Mouse (Mus musculus): ENCODE data around the gene Oit1. TPM values are rescaled to one million over a fixed set of nuclear protein-coding genes. Genes with fewer than 3 reads are reported as not detected.

The Oit1 gene
- total and polyA plus RNA-seq, 2 experiments, result 0.09 to 0.24 TPM

- Histone ChIP-seq H3K36me3 (ENCODE audit: control insufficient read depth, insufficient read depth, low read length) (no peaks in the 10 kb centered on the region), H3K9ac (ENCODE audit: low read depth, low read length) (no peak overlapping the region), H3K27me3 (ENCODE audit: control insufficient read depth, insufficient read depth, low read length) (no peaks in the 10 kb centered on the region), H3K79me2 (ENCODE audit: control insufficient read depth, insufficient read depth, low read length) (no peaks in the 10 kb centered on the region), H3K27ac (replicated peaks; ENCODE audit: insufficient read depth, low read depth, low read length) (no peak overlapping the region), H3K4me3 (ENCODE audit: insufficient read depth, low read depth, low read length) (no peak overlapping the region), H3K4me1 (ENCODE audit: control insufficient read depth, insufficient read depth, low read length) (peaks cover 5% of the 10 kb centered on the region; the same call in 1 of the 2 replicates)
- peak; percentile 71 for DNase-seq (ENCODE audit: extremely low read depth, low read depth, low spot score)
- no peak for TF ChIP-seq POLR2A (IDR thresholded peaks at IDR 0.05; ENCODE audit: extremely low read depth, insufficient read depth, low read length)
- no peak for TF ChIP-seq CTCF (IDR thresholded peaks at IDR 0.05; ENCODE audit: low read depth, low read length)
Observed at GRCm38 (mm10) chr14:8398507-8398906, 20.0 kb upstream of the Oit1 start.

- Histone ChIP-seq H3K36me3 (ENCODE audit: control insufficient read depth, insufficient read depth, low read length) (no peaks in the 10 kb centered on the region), H3K27ac (replicated peaks; ENCODE audit: insufficient read depth, low read depth, low read length) (no peak overlapping the region), H3K4me1 (ENCODE audit: control insufficient read depth, insufficient read depth, low read length) (peaks cover 5% of the 10 kb centered on the region; the same call in 1 of the 2 replicates), H3K4me3 (ENCODE audit: insufficient read depth, low read depth, low read length) (no peak overlapping the region), H3K79me2 (ENCODE audit: control insufficient read depth, insufficient read depth, low read length) (no peaks in the 10 kb centered on the region), H3K27me3 (ENCODE audit: control insufficient read depth, insufficient read depth, low read length) (no peaks in the 10 kb centered on the region), H3K9ac (ENCODE audit: low read depth, low read length) (no peak overlapping the region)
- 89% methylated on average over 7 of the region's 7 CpGs for WGBS
- TF ChIP-seq CTCF (IDR thresholded peaks at IDR 0.05; ENCODE audit: low read depth, low read length) (no peak), POLR2A (IDR thresholded peaks at IDR 0.05; ENCODE audit: extremely low read depth, insufficient read depth, low read length) (no peak)
- DNase-seq (ENCODE audit: extremely low read depth, low read depth, low spot score), result no peak
Observed at GRCm38 (mm10) chr14:8395690-8396287, 17.2 kb upstream of the Oit1 start.

GRCm38 (mm10) chr14:8392181-8392825 is 13.7 kb upstream of the Oit1 start:
- Histone ChIP-seq H3K4me1 (ENCODE audit: control insufficient read depth, insufficient read depth, low read length) (no peaks in the 10 kb centered on the region), H3K79me2 (ENCODE audit: control insufficient read depth, insufficient read depth, low read length) (no peaks in the 10 kb centered on the region), H3K36me3 (ENCODE audit: control insufficient read depth, insufficient read depth, low read length) (no peaks in the 10 kb centered on the region), H3K9ac (ENCODE audit: low read depth, low read length) (no peak overlapping the region), H3K27ac (replicated peaks; ENCODE audit: insufficient read depth, low read depth, low read length) (no peak overlapping the region), H3K27me3 (ENCODE audit: control insufficient read depth, insufficient read depth, low read length) (no peaks in the 10 kb centered on the region), H3K4me3 (ENCODE audit: insufficient read depth, low read depth, low read length) (no peak overlapping the region)
- no peak for TF ChIP-seq POLR2A (IDR thresholded peaks at IDR 0.05; ENCODE audit: extremely low read depth, insufficient read depth, low read length)
- no peak for TF ChIP-seq CTCF (IDR thresholded peaks at IDR 0.05; ENCODE audit: low read depth, low read length)
- WGBS, result 80% methylated on average over 6 of the region's 6 CpGs
- no peak for DNase-seq (ENCODE audit: extremely low read depth, low read depth, low spot score)

- no peak overlapping the region for H3K9ac ChIP-seq (ENCODE audit: low read depth, low read length)
- H3K36me3 ChIP-seq (ENCODE audit: control insufficient read depth, insufficient read depth, low read length), result no peaks in the 10 kb centered on the region
- no peak for DNase-seq (ENCODE audit: extremely low read depth, low read depth, low spot score)
- no peak for TF ChIP-seq CTCF (IDR thresholded peaks at IDR 0.05; ENCODE audit: low read depth, low read length)
- TF ChIP-seq POLR2A (IDR thresholded peaks at IDR 0.05; ENCODE audit: extremely low read depth, insufficient read depth, low read length), result no peak
- WGBS, result 88% methylated on average over 4 of the region's 4 CpGs
- no peaks in the 10 kb centered on the region for H3K27me3 ChIP-seq (ENCODE audit: control insufficient read depth, insufficient read depth, low read length)
- no peak overlapping the region for H3K4me3 ChIP-seq (ENCODE audit: insufficient read depth, low read depth, low read length)
- no peaks in the 10 kb centered on the region for H3K4me1 ChIP-seq (ENCODE audit: control insufficient read depth, insufficient read depth, low read length)
- no peak overlapping the region for H3K27ac ChIP-seq (replicated peaks; ENCODE audit: insufficient read depth, low read depth, low read length)
- H3K79me2 ChIP-seq (ENCODE audit: control insufficient read depth, insufficient read depth, low read length), result no peaks in the 10 kb centered on the region
Observed at GRCm38 (mm10) chr14:8369394-8369793, 9.2 kb downstream of the Oit1 start.

GRCm38 (mm10) chr14:8368900-8369299 is 9.7 kb downstream of the Oit1 start:
- WGBS, result 94% methylated on average over 1 of the region's 1 CpGs
- TF ChIP-seq CTCF (IDR thresholded peaks at IDR 0.05; ENCODE audit: low read depth, low read length) (no peak), POLR2A (IDR thresholded peaks at IDR 0.05; ENCODE audit: extremely low read depth, insufficient read depth, low read length) (no peak)
- Histone ChIP-seq H3K4me1 (ENCODE audit: control insufficient read depth, insufficient read depth, low read length) (no peaks in the 10 kb centered on the region), H3K79me2 (ENCODE audit: control insufficient read depth, insufficient read depth, low read length) (no peaks in the 10 kb centered on the region), H3K4me3 (ENCODE audit: insufficient read depth, low read depth, low read length) (no peak overlapping the region), H3K27me3 (ENCODE audit: control insufficient read depth, insufficient read depth, low read length) (no peaks in the 10 kb centered on the region), H3K27ac (replicated peaks; ENCODE audit: insufficient read depth, low read depth, low read length) (no peak overlapping the region), H3K9ac (ENCODE audit: low read depth, low read length) (no peak overlapping the region), H3K36me3 (ENCODE audit: control insufficient read depth, insufficient read depth, low read length) (no peaks in the 10 kb centered on the region)
- DNase-seq (ENCODE audit: extremely low read depth, low read depth, low spot score), result no peak
